Mouse (Mus musculus): ENCODE data around the gene Grip1. TPM values are rescaled to one million over a fixed set of nuclear protein-coding genes. Genes with fewer than 3 reads are reported as not detected.

The Grip1 gene
- total RNA-seq, 2 experiments from 2014 or later, result 27.6 to 28.9 TPM

GRCm38 (mm10) chr10:120030901-120031300 is 577.3 kb downstream of the Grip1 start:
- Histone ChIP-seq H3K27ac (no peak overlapping the region), H3K4me3 (no peak overlapping the region)
- TF ChIP-seq CTCF (conservative IDR thresholded peaks at IDR 0.05), result no peak
- no peak for DNase-seq (ENCODE audit: low spot score in 2 of 2)

- Histone ChIP-seq H3K4me3 (no peak overlapping the region), H3K27ac (no peak overlapping the region)
- no peak for TF ChIP-seq CTCF (conservative IDR thresholded peaks at IDR 0.05)
- no peak for DNase-seq (ENCODE audit: low spot score in 2 of 2)
Observed at GRCm38 (mm10) chr10:120031316-120031715, 577.7 kb downstream of the Grip1 start.

DNA sequence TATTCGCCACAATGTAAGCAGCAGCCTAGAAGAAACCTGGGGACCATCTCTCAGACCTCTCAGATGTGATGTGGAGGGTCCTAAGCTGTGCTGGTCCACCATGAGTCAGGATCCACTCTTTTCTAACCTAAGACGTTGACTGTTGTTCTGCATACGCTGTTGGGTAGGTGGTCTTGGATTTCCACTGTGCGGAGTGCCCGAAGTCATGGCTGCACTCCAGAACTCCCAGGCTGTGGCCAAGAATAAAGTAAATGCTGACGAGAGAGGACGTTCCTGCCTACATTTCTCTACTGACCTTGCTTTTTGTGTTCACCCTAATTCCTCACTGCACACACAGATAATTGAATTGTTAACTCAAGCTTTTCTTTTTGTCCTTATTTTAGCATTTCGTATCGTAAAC is 580.2 kb downstream of the Grip1 start:
- no peak overlapping the region for H3K4me3 ChIP-seq
- DNase-seq (ENCODE audit: low spot score in 2 of 2), result no peak
- TF ChIP-seq CTCF (conservative IDR thresholded peaks at IDR 0.05), result no peak
- H3K27ac ChIP-seq, result no peak overlapping the region

- no peak overlapping the region for H3K4me3 ChIP-seq
- no peak overlapping the region for H3K27ac ChIP-seq
Observed at GRCm38 (mm10) chr10:120035211-120035733, 581.6 kb downstream of the Grip1 start.

DNA sequence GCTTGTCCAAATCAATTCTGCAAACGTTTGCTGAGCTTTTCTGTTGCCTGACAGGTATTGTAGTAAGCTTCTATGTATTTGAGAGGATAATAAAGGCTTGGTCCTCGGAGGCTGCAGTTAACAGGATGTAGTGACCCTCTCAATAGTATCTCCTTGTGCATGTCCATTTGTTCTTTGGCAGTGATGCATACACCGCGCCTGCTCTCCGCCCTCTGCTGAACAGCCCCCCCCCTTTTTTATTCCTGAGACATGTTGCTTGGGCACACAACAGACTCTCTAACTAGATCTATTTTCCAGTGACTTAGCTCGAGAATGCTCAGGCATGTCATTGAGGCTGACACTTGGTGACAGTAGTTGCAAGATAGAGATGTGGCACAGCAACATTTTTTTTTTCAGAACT is 582.2 kb downstream of the Grip1 start:
- DNase-seq (ENCODE audit: low spot score in 2 of 2), result no peak
- no peak for TF ChIP-seq CTCF (conservative IDR thresholded peaks at IDR 0.05)
- no peak overlapping the region for H3K27ac ChIP-seq
- no peak overlapping the region for H3K4me3 ChIP-seq

More at GRCm38 (mm10) chr10:120035211-120035733, 581.6 kb downstream of the Grip1 start:
- no peak for TF ChIP-seq CTCF (conservative IDR thresholded peaks at IDR 0.05)
- no peak for DNase-seq (ENCODE audit: low spot score in 2 of 2)

DNA sequence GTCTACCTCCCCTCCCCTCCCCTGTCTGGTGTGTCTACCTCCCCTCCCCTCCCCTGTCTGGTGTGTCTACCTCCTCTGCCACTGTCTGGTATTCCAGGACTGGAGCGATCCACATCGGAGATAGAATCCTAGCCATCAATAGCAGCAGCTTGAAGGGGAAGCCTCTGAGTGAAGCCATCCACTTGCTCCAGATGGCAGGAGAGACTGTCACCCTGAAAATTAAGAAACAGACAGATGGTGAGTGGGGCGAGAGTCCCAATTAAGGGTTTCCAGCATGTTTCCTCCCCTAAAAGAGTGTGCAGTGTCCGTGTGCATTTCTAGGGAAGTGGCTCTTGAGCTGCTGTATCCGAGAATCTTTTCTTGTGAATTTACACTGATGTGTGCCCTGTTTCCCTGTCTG is 584.6 kb downstream of the Grip1 start:
- DNase-seq (ENCODE audit: low spot score in 2 of 2), result peak; percentile 62 to 84
- no peak for TF ChIP-seq CTCF (conservative IDR thresholded peaks at IDR 0.05)
- Histone ChIP-seq H3K27ac (no peak overlapping the region), H3K4me3 (no peak overlapping the region)

GRCm38 (mm10) chr10:120044237-120044636 is 590.6 kb downstream of the Grip1 start:
- no peak for DNase-seq (ENCODE audit: low spot score in 2 of 2)
- Histone ChIP-seq H3K4me3 (no peak overlapping the region), H3K27ac (no peak overlapping the region)
- TF ChIP-seq CTCF (conservative IDR thresholded peaks at IDR 0.05), result no peak

DNA sequence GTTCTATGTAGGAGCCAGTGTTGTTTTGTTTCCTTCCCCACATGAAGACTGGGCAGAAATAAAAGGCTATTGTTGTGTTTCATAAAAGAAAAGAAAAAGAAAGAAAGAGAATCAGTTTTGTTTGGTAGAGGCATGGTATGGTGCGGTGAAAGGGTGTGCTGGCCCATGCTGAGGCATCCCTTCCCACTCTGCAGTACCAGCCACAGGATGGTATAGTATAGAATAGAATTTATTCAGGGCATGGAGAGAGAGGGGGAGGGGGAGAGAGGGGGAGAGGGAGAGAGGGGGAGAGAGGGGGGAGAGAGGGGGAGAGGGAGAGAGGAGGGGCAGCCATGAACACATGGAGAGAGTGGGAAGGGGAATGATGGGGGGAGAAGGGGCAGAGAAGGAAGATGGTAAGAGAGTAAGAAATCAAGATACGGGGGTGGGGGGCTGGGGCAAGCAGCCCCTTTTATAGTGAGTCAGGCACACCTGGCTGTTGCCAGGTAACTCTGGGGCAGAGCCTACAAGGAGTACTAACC is 591.1 kb downstream of the Grip1 start:
- Histone ChIP-seq H3K27ac (no peak overlapping the region), H3K4me3 (no peak overlapping the region)
- no peak for TF ChIP-seq CTCF (conservative IDR thresholded peaks at IDR 0.05)
- DNase-seq (ENCODE audit: low spot score in 2 of 2), result no peak

DNA sequence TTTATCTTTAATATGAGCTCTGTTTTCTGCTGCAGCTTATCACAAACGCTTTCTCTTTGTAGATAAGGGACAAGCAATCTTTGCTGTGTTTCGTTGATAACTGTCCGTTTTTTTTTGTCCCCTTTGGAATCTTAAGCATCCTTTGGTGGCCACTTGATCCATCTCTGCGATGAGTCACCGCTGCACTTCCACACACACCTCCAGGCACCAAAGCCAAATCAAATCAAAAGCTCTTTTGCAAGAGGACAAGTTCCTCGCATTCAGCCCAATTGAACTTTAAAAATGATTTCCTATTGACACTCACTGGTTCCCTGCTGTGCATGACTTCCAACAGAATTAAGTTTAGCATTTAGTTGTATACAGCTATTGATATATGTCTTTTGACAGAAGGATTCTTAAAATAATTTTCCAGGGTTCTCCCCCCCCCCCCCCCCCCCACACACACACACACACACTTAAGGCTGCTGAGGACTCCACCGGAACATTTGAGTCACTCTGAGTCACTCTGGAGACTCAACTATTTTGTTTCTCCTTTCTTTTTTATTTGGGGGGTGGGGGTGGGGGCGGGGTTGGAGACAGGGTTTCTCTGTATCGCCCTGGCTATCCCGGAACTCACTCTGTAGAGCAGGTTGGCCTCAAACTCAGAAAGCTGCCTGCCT is 607.1 kb downstream of the Grip1 start:
- no peak for DNase-seq (ENCODE audit: low spot score in 2 of 2)
- Histone ChIP-seq H3K27ac (no peak overlapping the region), H3K4me3 (no peak overlapping the region)
- no peak for TF ChIP-seq CTCF (conservative IDR thresholded peaks at IDR 0.05)

GRCm38 (mm10) chr10:120061238-120062130 is 607.9 kb downstream of the Grip1 start:
- TF ChIP-seq CTCF (conservative IDR thresholded peaks at IDR 0.05), result no peak
- H3K4me3 ChIP-seq, result no peak overlapping the region
- H3K27ac ChIP-seq, result no peak overlapping the region
- DNase-seq (ENCODE audit: low spot score in 2 of 2), result no peak

GRCm38 (mm10) chr10:120064424-120064823 is 610.8 kb downstream of the Grip1 start:
- DNase-seq (ENCODE audit: low spot score in 2 of 2), result peak; percentile 46 to 69
- H3K27ac ChIP-seq, result no peak overlapping the region
- H3K4me3 ChIP-seq, result no peak overlapping the region
- peak; percentile 92 for TF ChIP-seq CTCF (conservative IDR thresholded peaks at IDR 0.05)

DNA sequence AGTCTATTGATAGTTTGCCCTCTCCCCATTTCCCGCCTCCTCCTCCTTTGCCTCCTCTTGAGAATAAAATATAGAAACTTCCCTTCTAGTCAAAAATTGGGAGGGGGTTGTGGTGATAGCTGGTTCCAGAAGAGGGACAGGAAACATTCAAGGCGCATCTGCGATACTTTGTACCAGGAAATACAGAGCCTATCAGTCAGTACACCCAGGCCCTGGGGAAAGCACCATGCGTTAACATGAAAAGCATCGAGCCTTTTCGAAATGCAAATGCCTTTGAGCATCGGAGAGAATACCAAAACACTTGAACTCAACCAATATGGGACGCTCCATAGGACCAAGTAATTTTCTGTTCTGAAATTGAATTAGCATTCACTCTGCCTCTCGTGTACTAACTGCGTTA is 612.7 kb downstream of the Grip1 start:
- DNase-seq (ENCODE audit: low spot score in 2 of 2), result no peak
- H3K27ac ChIP-seq, result no peak overlapping the region
- H3K4me3 ChIP-seq, result no peak overlapping the region
- TF ChIP-seq CTCF (conservative IDR thresholded peaks at IDR 0.05), result no peak

- no peak for TF ChIP-seq CTCF (conservative IDR thresholded peaks at IDR 0.05)
- no peak for DNase-seq (ENCODE audit: low spot score in 2 of 2)
- no peak overlapping the region for H3K4me3 ChIP-seq
- no peak overlapping the region for H3K27ac ChIP-seq
Observed at GRCm38 (mm10) chr10:120077850-120078249, 624.2 kb downstream of the Grip1 start.

Data from layer of hippocampus, adult 2 months (tissue).